Mouse (Mus musculus) forebrain, embryonic 15.5 days (tissue): ENCODE data around the gene Efna1. TPM values are rescaled to one million over a fixed set of nuclear protein-coding genes. Genes with fewer than 3 reads are reported as not detected.

Experiments
- ATAC-seq: fragments of 200-750 bp; cut with Nextera tagmentation; replicated peaks from 2 replicates; pipeline ENCODE4 v1.8.0; 2017; ENCODE audit warnings: mild to moderate bottlenecking, moderate TSS enrichment, moderate library complexity
- H3K27ac ChIP-seq: fragments of 300-500 bp; sonication (generic); replicated peaks from 2 replicates; pipeline ENCODE4 v1.5.1; 2015; ENCODE audit warnings: mild to moderate bottlenecking, inconsistent platforms
- H3K27me3 ChIP-seq: fragments of 300-500 bp; sonication (generic); 2 replicates; pipeline ENCODE4 v1.6.1; 2015; ENCODE audit warnings: inconsistent platforms
- H3K36me3 ChIP-seq: fragments of 300-500 bp; sonication (generic); 2 replicates; pipeline ENCODE4 v1.6.1; 2015; ENCODE audit warnings: mild to moderate bottlenecking, inconsistent platforms
- H3K4me1 ChIP-seq: fragments of 300-500 bp; sonication (generic); 2 replicates; pipeline ENCODE4 v1.6.1; 2015; ENCODE audit warnings: inconsistent platforms
- H3K4me2 ChIP-seq: fragments of 300-500 bp; sonication (generic); replicated peaks from 2 replicates; pipeline ENCODE4 v1.6.1; 2015; ENCODE audit warnings: mild to moderate bottlenecking, inconsistent platforms
- H3K4me3 ChIP-seq: fragments of 300-500 bp; sonication (generic); 2 replicates; pipeline ENCODE4 v1.5.1; 2015; ENCODE audit warnings: mild to moderate bottlenecking, inconsistent platforms
- H3K9ac ChIP-seq: fragments of 300-500 bp; sonication (generic); replicated peaks from 2 replicates; pipeline ENCODE4 v1.6.1; 2015; ENCODE audit warnings: mild to moderate bottlenecking, inconsistent platforms
- H3K9me3 ChIP-seq: fragments of 300-500 bp; sonication (generic); 2 replicates; pipeline ENCODE4 v1.6.1; 2016; ENCODE audit warnings: inconsistent platforms
- WGBS: fragments of 180-500 bp; shearing (Covaris S2); methylation state at CpG from one replicate; pipeline ENCODE4 v1.1.7; 2015; ENCODE audit warnings: mixed read lengths; 5-methylcytosine and 5-hydroxymethylcytosine counted together
- polyA plus RNA-seq: library from polyadenylated mRNA; unstranded; fragments of >200 nt; fragmentation: Nextera tagmentation; extraction: Ambion mirVana; gene quantifications from 2 replicates; pipeline ENCODE4 v1.2.1, GENCODE M21; 2015

Gene Efna1
- polyA plus RNA-seq, 1 experiment from 2014 or later, result 9.2 TPM

DNA sequence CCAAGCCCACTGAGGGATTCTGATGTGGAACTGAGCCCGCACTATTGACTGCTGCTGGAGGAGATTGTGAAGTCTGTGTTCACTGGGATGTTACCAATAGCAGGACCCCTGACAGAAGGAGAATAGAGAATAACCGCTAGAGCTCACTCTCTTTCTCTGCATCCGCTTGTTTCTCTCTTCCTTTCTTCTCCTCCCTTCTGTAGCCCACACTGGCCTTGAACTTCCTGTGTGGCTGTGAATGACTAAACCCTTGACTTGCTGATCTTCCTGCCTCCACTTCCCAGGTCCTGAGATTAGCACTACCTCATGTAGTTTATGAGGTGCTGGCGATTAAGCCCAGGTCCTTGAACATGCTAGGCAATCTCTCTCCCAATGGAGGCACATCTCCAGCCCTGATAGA is 33.5 kb downstream of the Efna1 start:
- H3K9me3 ChIP-seq, result no peaks in the 10 kb centered on the region
- no peak for ATAC-seq
- H3K27ac ChIP-seq, result no peak overlapping the region
- peak overlapping the region; percentile 91 for H3K4me2 ChIP-seq
- H3K4me3 ChIP-seq, result peak overlapping the region; percentile 74
- H3K36me3 ChIP-seq, result peaks cover under 1% of the 10 kb centered on the region; the same call in 1 of the 2 replicates
- H3K27me3 ChIP-seq, result no peaks in the 10 kb centered on the region
- 87% methylated on average over 4 of the region's 4 CpGs for WGBS
- peaks cover 48% of the 10 kb centered on the region for H3K4me1 ChIP-seq
- no peak overlapping the region for H3K9ac ChIP-seq

DNA sequence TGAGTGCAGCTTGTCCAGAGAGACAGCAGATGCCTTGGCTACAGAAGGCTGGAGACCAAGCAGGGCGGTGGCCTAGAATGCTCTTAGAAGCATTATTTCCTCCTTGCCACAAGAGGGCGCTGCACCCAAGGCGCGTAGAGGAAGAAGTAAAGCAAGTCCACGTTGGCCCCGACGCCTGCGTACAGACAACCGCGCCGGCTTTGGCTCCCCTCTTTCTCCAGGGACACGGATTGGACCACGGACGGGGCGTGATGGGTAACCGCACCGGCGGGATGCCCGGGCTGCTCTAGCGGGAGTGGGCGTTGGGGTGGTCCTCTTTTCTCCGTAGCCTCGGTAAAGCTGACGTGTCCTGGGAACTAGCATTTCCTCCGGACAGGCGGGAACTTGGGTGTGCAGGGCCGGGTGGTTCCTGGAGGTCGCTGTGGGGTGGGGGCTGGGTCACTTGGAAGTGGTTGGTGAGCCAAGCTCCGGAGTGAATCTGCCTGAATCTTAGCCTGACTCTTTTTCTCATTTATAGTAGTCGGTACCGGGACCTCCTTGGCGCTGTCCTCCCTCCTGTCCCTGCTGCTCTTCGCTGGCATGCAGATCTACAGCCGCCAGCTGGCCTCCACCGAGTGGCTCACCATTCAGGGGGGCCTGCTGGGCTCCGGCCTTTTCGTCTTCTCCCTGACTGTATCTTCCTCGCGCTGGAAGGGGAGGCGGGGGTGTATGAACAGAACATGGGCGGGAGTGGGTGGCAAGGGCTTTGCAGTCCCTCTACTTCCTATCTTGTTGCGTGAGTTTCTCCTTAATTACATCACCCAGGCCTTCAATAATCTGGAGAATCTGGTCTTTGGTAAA is 34.5 kb downstream of the Efna1 start, which contains the start of gene Trim46:
TSS of gene Trim46 (minus strand) at position 49 of the 840 bp plus-strand sequence.
- H3K27ac ChIP-seq, result peak within 1 kb of the TSS; percentile 96
- WGBS, result under 1% methylated on average over 42 of the region's 42 CpGs
- peak; percentile 74 for ATAC-seq
- H3K9me3 ChIP-seq, result no peaks in the 10 kb centered on the region
- H3K4me1 ChIP-seq, result peaks cover 53% of the 10 kb centered on the region
- peak within 1 kb of the TSS; percentile 74 for H3K9ac ChIP-seq
- H3K36me3 ChIP-seq, result peaks cover 10% of the 10 kb centered on the region
- H3K4me3 ChIP-seq, result peak within 1 kb of the TSS; percentile 74
- H3K4me2 ChIP-seq, result peak within 1 kb of the TSS; percentile 91
- H3K27me3 ChIP-seq, result no peaks in the 10 kb centered on the region

GRCm38 (mm10) chr3:89245688-89246171 is 35.2 kb downstream of the Efna1 start, which contains the start of gene Krtcap2:
TSS of gene Krtcap2 (plus strand) at chr3:89245966.
- WGBS, result 3% methylated on average over 20 of the region's 20 CpGs
- Histone ChIP-seq H3K4me1 (peaks cover 49% of the 10 kb centered on the region), H3K36me3 (peaks cover 18% of the 10 kb centered on the region), H3K27me3 (no peaks in the 10 kb centered on the region), H3K9me3 (no peaks in the 10 kb centered on the region), H3K9ac (peak within 1 kb of the TSS; percentile 74), H3K27ac (peak within 1 kb of the TSS; percentile 96), H3K4me3 (peak within 1 kb of the TSS; percentile 74), H3K4me2 (peak within 1 kb of the TSS; percentile 91)
- peak; percentile 62 for ATAC-seq

DNA sequence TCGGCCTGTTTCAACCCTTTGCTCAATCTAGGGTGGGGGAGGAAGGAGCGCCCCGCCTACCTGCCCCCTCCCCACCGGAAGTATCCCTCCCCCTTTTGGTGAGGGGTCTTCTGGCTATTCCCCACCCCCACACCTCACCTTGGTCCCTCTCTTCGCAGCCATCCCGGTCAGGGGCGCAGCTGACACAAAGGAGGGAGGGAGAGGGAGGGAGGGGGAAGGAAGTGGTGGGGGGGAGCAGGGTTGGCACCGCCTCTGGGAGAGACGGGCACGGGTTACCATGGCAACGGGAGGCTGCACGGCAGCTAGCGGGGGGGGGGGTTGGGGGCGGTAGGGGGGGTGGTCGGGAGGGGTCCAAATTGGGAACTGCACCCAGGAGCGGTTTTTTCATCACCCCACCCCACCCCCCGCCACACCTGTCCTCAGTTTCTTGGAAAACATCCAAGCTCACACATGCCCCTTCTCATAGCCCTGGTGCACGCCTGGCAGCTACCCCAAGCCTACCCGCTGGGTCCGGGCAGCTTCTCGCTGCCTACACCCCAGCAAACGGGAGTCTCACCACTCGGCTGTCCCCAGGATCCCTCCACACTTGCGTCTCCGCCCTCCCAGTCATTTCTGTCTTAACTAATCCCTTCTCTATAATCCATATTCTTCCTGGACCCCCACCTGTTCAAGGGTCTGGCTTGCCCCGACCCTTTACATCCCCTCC is 35.8 kb downstream of the Efna1 start:
- H3K4me2 ChIP-seq, result peak overlapping the region; percentile 91
- H3K9me3 ChIP-seq, result no peaks in the 10 kb centered on the region
- 1% methylated on average over 24 of the region's 26 CpGs for WGBS
- no peaks in the 10 kb centered on the region for H3K27me3 ChIP-seq
- H3K9ac ChIP-seq, result peak overlapping the region; percentile 74
- peaks cover 49% of the 10 kb centered on the region for H3K4me1 ChIP-seq
- peak overlapping the region; percentile 74 for H3K4me3 ChIP-seq
- peak overlapping the region; percentile 96 for H3K27ac ChIP-seq
- ATAC-seq, result peak; percentile 68
- H3K36me3 ChIP-seq, result peaks cover 23% of the 10 kb centered on the region

- Histone ChIP-seq H3K9ac (peak overlapping the region; percentile 74), H3K27me3 (no peaks in the 10 kb centered on the region), H3K36me3 (peaks cover 31% of the 10 kb centered on the region), H3K27ac (peak overlapping the region; percentile 96), H3K4me3 (peak overlapping the region; percentile 74), H3K4me1 (peaks cover 49% of the 10 kb centered on the region), H3K4me2 (peak overlapping the region; percentile 91), H3K9me3 (no peaks in the 10 kb centered on the region)
- ATAC-seq, result peak; percentile 23
- 6% methylated on average over 25 of the region's 25 CpGs for WGBS
Observed at GRCm38 (mm10) chr3:89244158-89244981, 36.6 kb downstream of the Efna1 start.

DNA sequence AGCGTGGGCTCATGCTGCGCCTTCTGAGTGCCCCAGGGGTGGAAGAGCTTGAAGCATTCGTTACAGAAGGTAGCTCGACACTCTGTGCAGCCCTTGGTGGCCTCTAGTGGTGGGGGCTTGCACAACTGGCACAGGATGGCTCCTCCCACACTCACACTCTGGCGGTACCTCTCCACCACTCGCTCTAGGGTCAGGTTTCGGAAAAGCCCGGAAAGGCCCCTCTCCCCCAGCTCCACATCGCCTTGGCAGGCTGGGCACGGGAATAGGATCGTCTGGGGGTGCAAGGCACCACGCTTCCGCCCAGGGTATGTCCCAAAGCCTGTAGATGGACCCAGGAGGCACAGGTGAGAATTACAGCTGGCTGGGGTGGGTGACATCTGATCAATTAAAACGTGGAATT is 37.3 kb downstream of the Efna1 start:
- peaks cover 38% of the 10 kb centered on the region for H3K36me3 ChIP-seq
- no peaks in the 10 kb centered on the region for H3K27me3 ChIP-seq
- no peak; the same call in 1 of the 2 replicates for ATAC-seq
- no peaks in the 10 kb centered on the region for H3K9me3 ChIP-seq
- peak overlapping the region; percentile 96 for H3K27ac ChIP-seq
- peak overlapping the region; percentile 74 for H3K9ac ChIP-seq
- H3K4me3 ChIP-seq, result peak overlapping the region; percentile 74
- H3K4me1 ChIP-seq, result peaks cover 49% of the 10 kb centered on the region
- peak overlapping the region; percentile 91 for H3K4me2 ChIP-seq
- WGBS, result 9% methylated on average over 14 of the region's 14 CpGs

GRCm38 (mm10) chr3:89242331-89242895 is 38.5 kb downstream of the Efna1 start:
- H3K4me2 ChIP-seq, result no peak overlapping the region
- no peaks in the 10 kb centered on the region for H3K27me3 ChIP-seq
- H3K36me3 ChIP-seq, result peaks cover 50% of the 10 kb centered on the region
- H3K9me3 ChIP-seq, result no peaks in the 10 kb centered on the region
- H3K4me1 ChIP-seq, result peaks cover 47% of the 10 kb centered on the region
- no peak for ATAC-seq
- no peak overlapping the region for H3K9ac ChIP-seq
- 71% methylated on average over 9 of the region's 9 CpGs for WGBS
- no peak overlapping the region for H3K27ac ChIP-seq
- no peak overlapping the region for H3K4me3 ChIP-seq

DNA sequence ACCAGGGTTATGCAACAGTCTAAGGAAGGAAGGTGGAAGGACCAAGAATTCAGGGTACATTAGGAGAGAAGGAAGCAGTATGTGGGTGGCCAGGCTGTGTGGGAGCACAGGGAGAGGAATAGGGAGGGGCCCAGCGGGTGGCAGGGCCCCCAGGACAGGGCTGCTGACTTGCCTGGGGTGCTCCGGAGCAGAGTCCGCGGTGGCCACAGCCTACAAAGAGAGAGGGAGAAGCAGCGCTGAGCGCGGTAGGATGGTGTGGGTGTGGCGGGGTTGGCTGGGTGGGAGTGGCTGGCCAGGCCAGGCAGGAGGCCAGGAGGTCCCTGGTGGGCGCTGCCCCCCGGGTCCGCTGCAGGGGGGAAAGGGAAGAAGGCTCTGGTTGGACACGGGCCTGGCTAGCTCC is 42.4 kb downstream of the Efna1 start:
- Histone ChIP-seq H3K4me2 (no peak overlapping the region), H3K4me3 (no peak overlapping the region), H3K4me1 (peaks cover 18% of the 10 kb centered on the region), H3K27me3 (no peaks in the 10 kb centered on the region), H3K9ac (no peak overlapping the region), H3K9me3 (no peaks in the 10 kb centered on the region), H3K36me3 (peaks cover 86% of the 10 kb centered on the region), H3K27ac (no peak overlapping the region)
- 78% methylated on average over 9 of the region's 12 CpGs for WGBS
- ATAC-seq, result no peak

GRCm38 (mm10) chr3:89237682-89238081 is 43.3 kb downstream of the Efna1 start:
- H3K4me2 ChIP-seq, result no peak overlapping the region
- H3K9ac ChIP-seq, result no peak overlapping the region
- H3K4me3 ChIP-seq, result no peak overlapping the region
- no peaks in the 10 kb centered on the region for H3K9me3 ChIP-seq
- no peaks in the 10 kb centered on the region for H3K27me3 ChIP-seq
- 93% methylated on average over 21 of the region's 21 CpGs for WGBS
- no peak for ATAC-seq
- no peak overlapping the region for H3K27ac ChIP-seq
- peaks cover 94% of the 10 kb centered on the region for H3K36me3 ChIP-seq
- peaks cover 10% of the 10 kb centered on the region for H3K4me1 ChIP-seq

- Histone ChIP-seq H3K4me1 (no peaks in the 10 kb centered on the region), H3K4me3 (no peak overlapping the region), H3K36me3 (peaks cover 85% of the 10 kb centered on the region), H3K9me3 (no peaks in the 10 kb centered on the region), H3K27ac (no peak overlapping the region), H3K9ac (no peak overlapping the region), H3K27me3 (no peaks in the 10 kb centered on the region), H3K4me2 (no peak overlapping the region)
- ATAC-seq, result no peak
- 89% methylated on average over 10 of the region's 10 CpGs for whole genome bisulfite sequencing
Observed at GRCm38 (mm10) chr3:89236516-89236915, 44.4 kb downstream of the Efna1 start.

DNA sequence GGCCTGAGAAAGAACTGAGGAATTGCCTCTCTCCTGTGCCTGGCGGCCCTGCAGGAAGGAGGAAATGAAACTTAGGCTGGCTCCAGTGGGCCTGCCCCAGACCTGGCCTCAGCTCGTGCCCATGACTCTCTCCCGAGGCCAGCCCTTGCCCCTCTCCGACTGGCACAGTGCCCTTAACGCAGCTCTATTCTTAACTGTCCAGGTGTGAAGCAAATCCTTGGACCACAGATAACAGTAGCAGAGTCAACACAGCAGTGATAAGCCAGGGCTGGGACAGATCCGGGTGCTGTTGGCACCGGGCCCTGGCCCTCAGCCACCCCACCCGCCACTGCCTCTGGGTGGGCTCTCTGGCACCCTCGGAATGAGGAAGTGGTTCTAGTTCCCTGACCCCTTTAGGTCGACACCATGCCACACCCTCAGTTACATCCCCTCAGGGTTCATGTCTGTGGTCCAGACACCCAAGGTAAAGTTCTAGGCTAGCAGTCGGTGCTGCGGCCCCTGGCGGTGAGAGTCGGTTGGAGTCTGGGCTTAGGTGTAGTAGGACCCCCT is 47.3 kb downstream of the Efna1 start:
- Histone ChIP-seq H3K9ac (no peak overlapping the region), H3K4me3 (no peak overlapping the region), H3K4me1 (peaks cover 4% of the 10 kb centered on the region), H3K4me2 (no peak overlapping the region), H3K27ac (no peak overlapping the region), H3K36me3 (peaks cover 57% of the 10 kb centered on the region), H3K27me3 (no peaks in the 10 kb centered on the region), H3K9me3 (no peaks in the 10 kb centered on the region)
- 0 out of 2 replicates have a peak, but pooled peaks have one; percentile 15 for ATAC-seq
- 76% methylated on average over 14 of the region's 14 CpGs for WGBS
